Mouse (Mus musculus): Measurements from ENCODE around the gene Znrf1.

Znrf1 gene

DNA sequence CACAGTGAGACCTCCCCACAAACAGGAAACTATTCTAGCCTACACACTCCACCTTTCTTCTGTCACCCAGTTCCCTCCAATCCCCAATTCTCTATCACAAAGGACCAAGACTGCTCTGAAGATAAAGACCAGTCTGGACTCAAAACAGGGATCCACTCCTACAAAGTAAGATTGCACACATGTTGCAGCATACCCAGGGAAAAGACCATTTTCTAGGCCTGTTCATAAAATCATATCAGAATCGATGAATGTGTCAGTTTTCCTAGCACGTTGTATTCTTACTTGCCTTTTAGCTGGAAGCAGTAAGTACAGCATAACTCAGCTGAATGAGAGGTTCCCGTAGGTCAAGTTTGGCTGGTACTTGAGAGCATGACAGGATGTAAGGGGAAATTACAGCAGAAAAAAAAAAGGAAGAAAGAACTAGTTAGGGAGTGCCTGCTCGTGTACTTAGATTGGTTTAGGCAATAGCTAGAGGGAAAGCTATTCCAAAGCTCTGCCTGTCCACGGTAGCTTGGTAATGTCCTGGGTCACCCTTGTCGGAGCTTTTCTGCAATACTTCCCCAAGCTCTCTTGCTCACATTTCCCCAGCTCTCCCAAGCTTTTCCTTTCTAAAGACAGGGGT lies 9.4 kb upstream of the Znrf1 start:
- CTCF ChIA-PET, result interaction anchor here in 2 of 4 experiments (0.6 to 0.7 kb wide), 2 partner anchors 10 to 14 kb away, joined by 3 read pairs; no protein-coding TSS in a partner anchor
- POLR2A ChIA-PET, result interaction anchor here in 3 of 4 experiments (0.5 to 2.1 kb wide), 6 partner anchors 10 to 382 kb away, joined by 3 to 7 read pairs (median 4); partner anchors contain the start of gene Znrf1 (in 2 of the 3)

DNA sequence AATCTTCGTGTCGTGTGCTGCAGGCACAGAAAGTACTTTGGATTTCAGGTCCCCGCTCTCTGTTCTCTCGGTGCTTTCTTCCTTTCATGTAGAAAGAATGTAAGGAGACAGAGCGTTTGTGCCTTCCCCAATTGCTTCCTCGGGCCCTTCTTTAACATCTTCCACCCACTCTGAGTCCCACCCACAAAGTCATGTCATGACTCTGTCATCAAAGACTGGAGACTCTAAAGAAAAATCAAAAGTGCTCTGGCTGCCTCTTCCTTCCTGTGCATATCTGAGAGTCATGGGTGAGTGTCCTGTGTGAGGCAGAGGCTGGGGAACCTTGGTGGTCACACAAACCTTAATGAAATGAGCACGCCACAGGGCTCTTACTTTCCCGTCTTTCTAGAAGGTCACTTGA lies 8.7 kb upstream of the Znrf1 start:
- ChIA-PET POLR2A (interaction anchor here in 2 of 4 experiments (0.5 to 2.1 kb wide), 6 partner anchors 9 to 382 kb away, joined by 3 to 7 read pairs (median 4); partner anchors contain the start of gene Znrf1 (in 2 of the 2)), CTCF (interaction anchor here in 2 of 4 experiments (0.7 kb wide), 2 partner anchors 9 to 469 kb away, joined by 3 read pairs; no protein-coding TSS in a partner anchor)

DNA sequence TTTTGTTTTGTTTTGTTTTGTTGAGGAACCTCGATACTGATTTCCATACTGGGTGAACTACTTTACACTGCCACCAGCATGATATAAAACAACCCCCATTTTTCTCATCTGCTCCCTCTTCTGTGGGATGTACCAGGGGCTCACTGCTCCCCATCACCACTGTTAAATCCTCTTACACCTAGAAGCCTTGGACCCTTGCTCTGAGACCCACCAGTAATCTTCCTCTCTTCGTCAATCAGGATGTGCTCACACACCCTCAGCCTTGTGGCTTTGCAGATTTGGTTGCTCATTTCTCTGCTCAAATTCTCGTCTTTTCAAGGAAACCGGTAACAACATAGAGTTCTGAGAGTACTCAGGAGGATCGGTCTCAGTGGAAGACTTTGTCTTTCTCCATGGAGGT lies 7.8 kb upstream of the Znrf1 start:
- ChIA-PET CTCF (interaction anchor here in 1 of 4 experiments (0.7 kb wide), 1 partner anchor 468 kb away, joined by 3 read pairs; no protein-coding TSS in a partner anchor), POLR2A (interaction anchor here in 1 of 4 experiments (1.0 to 2.1 kb wide), 3 partner anchors 8 to 52 kb away, joined by 3 to 7 read pairs (median 3); partner anchors contain the start of gene Znrf1)

DNA sequence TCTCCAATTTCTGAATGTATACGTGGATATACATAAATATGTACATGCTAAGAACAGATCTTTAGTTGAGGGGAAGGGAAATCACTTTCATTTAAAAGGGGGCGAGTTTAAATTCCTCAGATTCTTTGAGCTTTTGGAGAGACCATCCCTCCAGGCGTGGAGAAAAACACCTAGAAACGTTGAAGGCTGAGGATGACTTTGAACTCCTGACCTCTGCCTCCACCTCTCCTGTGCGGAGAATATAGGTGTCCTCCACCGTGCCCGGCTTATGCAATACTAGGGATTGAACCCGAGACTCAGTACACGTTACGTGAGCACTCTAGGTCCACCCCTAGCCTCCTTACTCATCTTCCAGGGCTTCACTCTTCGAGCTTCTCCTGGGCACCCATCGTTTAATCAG lies 4.7 kb upstream of the Znrf1 start:
- POLR2A ChIA-PET, result interaction anchor here (0.5 to 1.9 kb wide), 10 partner anchors 9 to 330 kb away, joined by 3 to 10 read pairs (median 3); partner anchors contain the start of gene Wdr59 (in 3 of the 4)
- CTCF ChIA-PET, result interaction anchor here in 2 of 4 experiments (0.7 to 1.0 kb wide), 2 partner anchors 112 to 175 kb away, joined by 3 read pairs; partner anchors contain the start of gene Zfp1 (in 1 of the 2)

DNA sequence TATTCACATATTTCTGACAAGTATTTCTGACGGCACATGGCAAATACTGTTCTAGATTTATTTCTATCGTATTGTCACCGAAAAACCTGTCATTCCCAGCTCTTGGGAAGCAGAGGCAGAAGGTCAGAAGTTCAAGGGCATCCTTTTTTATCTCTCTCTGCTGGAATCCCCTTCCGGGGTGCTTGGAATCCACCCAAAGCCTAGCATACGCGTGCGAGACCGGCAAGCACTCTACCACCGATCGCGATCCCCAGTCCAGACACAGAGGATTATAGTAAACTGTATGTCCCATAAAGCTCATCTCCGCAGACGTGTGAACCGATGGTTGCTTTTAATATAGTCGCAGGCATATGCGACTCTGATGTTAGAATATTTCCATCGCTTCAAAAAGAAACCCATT lies 4.3 kb upstream of the Znrf1 start:
- CTCF ChIA-PET, result interaction anchor here in 1 of 4 experiments (0.5 kb wide), 1 partner anchor 55 kb away, joined by 6 read pairs; no protein-coding TSS in a partner anchor
- POLR2A ChIA-PET, result interaction anchor here (0.8 to 1.9 kb wide), 10 partner anchors 10 to 144 kb away, joined by 3 to 10 read pairs (median 3); partner anchors contain the start of gene Wdr59 (in 3 of the 4)

DNA sequence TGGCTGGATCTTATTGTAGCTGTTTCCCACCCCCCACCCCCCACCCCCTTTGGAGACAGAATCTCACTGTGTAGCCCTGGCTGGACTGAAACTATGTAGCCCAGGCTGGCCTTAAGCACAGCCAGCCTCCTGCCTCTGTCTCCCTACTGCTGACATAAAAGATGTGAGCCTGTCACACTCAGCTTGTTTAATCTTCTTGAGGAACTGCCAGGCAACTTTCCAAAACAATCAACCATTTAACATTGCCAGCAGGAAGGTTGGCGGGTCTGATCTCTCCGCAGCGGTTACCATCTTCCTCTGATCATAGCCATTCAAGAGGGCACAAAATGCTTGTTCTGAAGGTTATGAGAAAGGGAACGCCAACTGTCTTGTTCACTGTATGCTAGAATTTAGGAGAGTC lies 2.4 kb upstream of the Znrf1 start:
- ChIA-PET POLR2A (interaction anchor here in 2 of 4 experiments (0.6 to 1.0 kb wide), 2 partner anchors 14 to 15 kb away, joined by 3 read pairs; no protein-coding TSS in a partner anchor), CTCF (interaction anchor here in 1 of 4 experiments (0.6 kb wide), 1 partner anchor 147 kb away, joined by 3 read pairs; no protein-coding TSS in a partner anchor)

DNA sequence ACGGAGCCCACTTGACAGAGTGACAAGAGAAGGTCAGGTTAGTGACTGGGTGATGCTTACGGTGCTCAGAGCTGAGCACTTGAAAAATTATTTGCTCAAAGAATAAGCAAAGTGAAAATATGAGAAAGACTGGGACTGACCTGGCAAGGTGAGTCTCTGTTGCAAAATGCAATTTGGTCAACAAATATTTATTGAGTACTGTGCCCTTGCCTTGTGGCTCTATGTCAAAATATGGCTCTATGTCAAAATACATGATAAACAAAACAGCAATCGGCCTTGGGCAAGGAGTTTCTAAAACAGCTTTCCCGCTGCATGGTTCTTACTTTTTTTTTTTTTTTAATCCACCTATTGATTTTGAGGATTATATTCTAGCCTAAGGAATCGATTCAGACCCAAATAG lies 406 bp upstream of the Znrf1 start:
- ChIA-PET CTCF (interaction anchor here (0.5 to 1.5 kb wide), 26 partner anchors 10 to 1627 kb away, joined by 3 to 11 read pairs (median 4); partner anchors contain the start of gene Wdr59 (in 1 of the 4)), POLR2A (interaction anchor here (0.6 to 3.5 kb wide), 27 partner anchors 8 to 503 kb away, joined by 3 to 20 read pairs (median 4); partner anchors contain the start of genes Wdr59 (in 3 of the 4), Aars (in 1 of the 4), Ctrb1 (in 1 of the 4) and Zfp1 (in 1 of the 4))

DNA sequence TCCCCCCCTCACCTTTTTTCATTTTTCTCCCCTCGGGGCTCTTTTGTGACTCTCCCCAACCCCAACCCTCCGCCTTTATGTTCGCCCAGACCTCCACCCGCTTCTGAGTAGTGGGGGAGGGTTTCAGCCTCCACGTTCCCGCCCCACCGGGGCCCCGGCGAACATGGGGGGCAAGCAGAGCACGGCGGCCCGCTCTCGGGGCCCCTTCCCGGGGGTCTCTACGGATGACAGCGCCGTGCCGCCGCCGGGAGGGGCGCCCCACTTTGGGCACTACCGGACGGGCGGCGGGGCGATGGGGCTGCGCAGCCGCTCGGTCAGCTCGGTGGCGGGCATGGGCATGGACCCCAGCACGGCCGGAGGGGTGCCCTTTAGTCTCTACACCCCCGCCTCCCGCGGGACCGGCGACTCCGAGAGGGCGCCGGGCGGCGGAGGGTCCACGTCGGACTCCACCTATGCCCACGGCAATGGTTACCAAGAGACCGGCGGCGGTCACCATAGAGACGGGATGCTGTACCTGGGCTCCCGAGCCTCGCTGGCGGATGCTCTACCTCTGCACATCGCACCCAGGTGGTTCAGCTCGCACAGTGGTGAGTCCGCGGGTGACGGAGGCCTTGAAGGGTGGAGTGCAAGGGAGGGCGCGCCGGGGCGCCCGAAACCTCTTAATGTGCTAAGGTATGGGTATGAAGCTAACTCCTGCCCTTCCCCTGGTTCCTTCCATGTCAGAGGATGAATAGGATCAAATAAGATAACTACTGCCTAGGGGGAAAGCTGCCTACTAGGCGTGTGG lies 1.3 kb downstream of the Znrf1 start:
- POLR2A ChIA-PET, result interaction anchor here in 3 of 4 experiments (0.6 to 3.5 kb wide), 7 partner anchors 10 to 89 kb away, joined by 3 to 20 read pairs (median 4); partner anchors contain the start of gene Wdr59 (in 1 of the 3)
- CTCF ChIA-PET, result interaction anchor here in 1 of 4 experiments (0.6 kb wide), 1 partner anchor 10 kb away, joined by 3 read pairs; no protein-coding TSS in a partner anchor

DNA sequence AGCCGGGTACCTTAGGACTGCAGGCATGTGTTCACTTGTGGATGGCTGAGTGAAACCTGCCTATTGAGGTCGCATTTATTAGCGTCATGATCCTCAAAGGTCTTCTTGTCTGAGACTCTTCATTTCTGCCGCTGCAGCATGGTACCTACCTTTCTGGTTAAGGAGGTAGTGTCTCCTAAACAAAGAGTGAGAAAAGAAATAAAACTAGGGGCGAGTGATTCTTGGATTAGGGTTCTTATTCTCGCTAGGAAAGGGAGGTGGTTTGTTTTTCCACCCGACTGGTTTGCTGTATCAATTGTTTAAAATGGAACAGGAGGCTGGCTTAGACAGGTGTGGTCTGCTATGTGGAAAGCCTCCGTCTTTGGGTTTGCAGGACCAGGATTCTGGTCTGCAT lies 1.9 kb downstream of the Znrf1 start:
- ChIA-PET CTCF (no interaction called here), POLR2A (interaction anchor here in 2 of 4 experiments (0.6 to 3.5 kb wide), 4 partner anchors 9 to 90 kb away, joined by 3 to 20 read pairs (median 4); no protein-coding TSS in a partner anchor)

DNA sequence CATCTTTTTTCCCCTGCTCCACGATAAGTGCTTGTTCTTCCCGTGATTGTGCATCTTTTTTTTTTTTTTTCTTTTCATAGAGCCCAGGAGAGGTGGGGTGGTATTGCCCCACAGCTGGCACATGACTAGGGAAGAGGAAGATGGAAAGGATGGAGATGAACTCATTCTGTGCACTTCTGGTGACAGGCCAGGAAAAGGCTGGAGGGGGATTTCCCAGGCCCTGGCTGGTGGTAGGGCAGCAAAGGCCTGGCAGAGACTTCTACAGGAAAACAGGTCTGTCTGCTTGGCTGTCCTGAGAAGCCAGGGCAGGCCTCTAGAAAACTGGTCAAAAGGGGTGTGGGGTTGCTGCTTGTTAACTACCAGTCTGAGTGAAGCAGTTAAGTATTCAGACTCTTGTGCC lies 2.3 kb downstream of the Znrf1 start:
- CTCF ChIA-PET, result no interaction called here
- POLR2A ChIA-PET, result interaction anchor here in 2 of 4 experiments (0.6 to 3.5 kb wide), 3 partner anchors 9 to 27 kb away, joined by 3 to 20 read pairs (median 4); no protein-coding TSS in a partner anchor

DNA sequence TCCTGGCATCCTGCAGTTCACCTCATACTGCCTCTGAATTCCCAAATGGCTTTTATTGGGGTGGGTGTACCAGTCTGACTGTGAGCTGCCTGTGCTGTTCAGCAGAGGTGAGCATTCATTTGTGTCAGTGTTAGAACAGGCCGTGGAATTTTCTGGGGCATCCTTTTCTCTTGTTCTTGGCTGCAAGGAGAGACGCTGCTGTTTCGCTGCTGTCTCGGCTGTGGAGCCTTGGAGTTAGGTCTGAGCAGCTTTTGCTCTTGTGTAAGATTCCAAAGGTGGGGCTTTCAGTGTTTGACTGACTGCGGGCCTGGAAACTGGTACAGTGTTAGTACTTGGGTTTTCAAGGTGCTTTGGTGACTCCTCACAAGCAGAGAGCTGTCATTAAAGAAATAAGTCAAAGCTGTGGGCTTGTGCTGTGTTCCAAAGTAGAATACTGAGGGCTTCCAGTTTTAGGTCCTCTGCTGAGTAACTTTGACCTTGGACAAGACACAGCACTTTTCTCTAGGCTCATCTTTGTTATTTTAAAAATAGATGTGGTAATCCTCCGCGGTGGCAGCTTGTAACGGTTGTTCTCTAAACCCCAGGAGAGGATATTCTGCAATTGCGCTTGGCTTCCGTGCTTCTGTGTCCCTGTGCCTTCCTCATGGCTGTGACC lies 3.7 kb downstream of the Znrf1 start:
- ChIA-PET POLR2A (interaction anchor here in 3 of 4 experiments (0.6 to 1.5 kb wide), 12 partner anchors 8 to 883 kb away, joined by 3 to 7 read pairs (median 4); partner anchors contain the start of genes Adat1 (in 1 of the 3), Wdr59 (in 1 of the 3) and Zfp1 (in 1 of the 3)), CTCF (interaction anchor here in 3 of 4 experiments (0.6 to 0.7 kb wide), 4 partner anchors 27 to 248 kb away, joined by 3 to 12 read pairs (median 8); no protein-coding TSS in a partner anchor)

DNA sequence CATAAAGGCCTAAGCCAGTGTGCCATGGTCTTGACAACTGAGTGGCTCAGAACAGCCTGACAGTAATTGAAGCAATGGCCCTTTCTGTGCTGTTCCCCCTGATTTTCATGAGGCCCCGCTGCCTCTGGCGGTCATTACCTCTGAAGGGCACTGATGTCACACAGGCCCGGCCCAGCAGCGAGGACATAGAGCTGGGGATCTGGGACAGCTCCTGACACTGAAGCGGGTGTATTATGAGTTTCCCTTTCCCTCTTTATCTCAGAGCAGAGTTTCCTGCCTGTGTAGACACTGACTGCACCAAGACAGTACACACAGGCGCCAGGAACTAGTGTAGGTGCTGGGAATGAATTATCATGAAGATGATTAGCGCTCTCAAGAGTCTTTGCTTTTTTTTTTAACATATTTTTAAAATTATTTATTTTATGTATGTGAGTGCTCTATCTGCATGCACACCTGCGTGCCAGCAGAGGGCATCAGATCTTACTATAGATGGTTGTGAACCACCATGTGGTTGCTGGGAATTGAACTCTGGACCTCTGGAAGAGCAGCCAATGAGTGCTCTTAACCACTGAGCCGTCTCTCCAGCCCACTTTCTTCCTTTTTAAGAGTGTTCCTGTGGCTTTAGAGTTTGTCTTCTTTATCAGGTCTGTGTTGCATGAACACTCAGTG lies 7.9 kb downstream of the Znrf1 start:
- ChIA-PET CTCF (interaction anchor here in 1 of 4 experiments (0.7 kb wide), 1 partner anchor 43 kb away, joined by 3 read pairs; no protein-coding TSS in a partner anchor), POLR2A (interaction anchor here in 1 of 4 experiments (1.0 to 1.4 kb wide), 4 partner anchors 12 to 81 kb away, joined by 3 to 4 read pairs (median 3); no protein-coding TSS in a partner anchor)

DNA sequence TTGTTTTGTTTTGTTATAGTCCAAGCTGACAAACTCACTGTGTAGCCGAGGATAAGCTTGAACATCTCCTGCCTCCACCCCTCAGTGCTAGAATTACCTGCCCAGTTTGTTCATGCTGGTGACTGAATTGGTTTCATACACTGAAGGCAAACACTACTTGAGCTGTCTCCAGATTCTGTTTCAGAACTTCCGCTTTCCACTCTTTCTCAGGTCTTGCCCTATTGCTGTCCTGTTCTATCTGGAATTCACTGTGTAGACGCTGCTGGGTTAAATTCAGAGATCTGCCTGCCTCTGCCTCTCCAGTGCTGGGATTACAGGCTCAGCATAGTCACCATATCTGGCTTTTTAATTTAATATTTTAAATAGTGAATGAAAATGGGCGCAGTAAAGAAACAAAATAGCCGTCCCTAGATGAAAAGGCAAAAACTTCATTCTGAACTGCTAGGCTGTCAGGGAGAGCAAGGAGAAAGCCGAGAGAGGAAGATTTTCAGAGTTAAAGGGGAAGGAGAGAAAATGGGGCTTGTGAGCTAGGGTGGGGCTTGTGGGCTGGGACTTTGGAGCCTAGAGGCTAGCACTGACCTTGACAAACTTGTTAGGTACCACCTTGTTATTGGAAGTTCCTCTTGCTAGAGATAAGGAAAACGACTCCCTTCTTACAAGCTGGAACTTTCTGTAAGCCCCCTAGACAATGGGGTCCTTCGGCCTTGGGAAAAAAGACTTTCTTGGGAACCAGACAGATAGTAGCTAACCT lies 9.7 kb downstream of the Znrf1 start:
- CTCF ChIA-PET, result interaction anchor here in 1 of 4 experiments (0.6 to 0.8 kb wide), 2 partner anchors 10 to 123 kb away, joined by 3 read pairs; partner anchors contain the start of gene Znrf1
- POLR2A ChIA-PET, result interaction anchor here in 2 of 4 experiments (0.8 to 3.7 kb wide), 9 partner anchors 8 to 97 kb away, joined by 3 to 20 read pairs (median 3); partner anchors contain the start of genes Zfp1 (in 1 of the 2) and Znrf1 (in 1 of the 2)

DNA sequence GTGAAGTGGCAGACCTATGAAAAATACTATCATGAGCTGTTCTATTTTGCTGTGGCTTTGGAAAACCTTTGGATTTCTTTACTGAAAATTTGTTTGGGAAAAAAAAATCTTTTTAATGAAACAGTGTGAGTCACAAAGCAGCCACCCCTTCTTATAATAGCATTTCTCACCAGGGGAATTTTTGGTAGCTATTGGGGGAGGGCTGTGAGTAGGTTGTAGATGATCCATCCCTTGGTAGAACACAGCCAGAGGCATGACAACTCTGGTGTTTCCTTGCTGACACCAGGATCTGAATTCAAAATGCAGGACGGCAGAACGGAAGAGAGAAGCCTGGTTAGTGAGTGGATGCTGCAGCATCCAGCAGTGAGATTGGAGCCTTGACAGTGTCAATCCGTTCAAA lies 11.2 kb downstream of the Znrf1 start:
- CTCF ChIA-PET, result interaction anchor here in 2 of 4 experiments (0.6 to 1.0 kb wide), 2 partner anchors 11 to 18 kb away, joined by 3 to 7 read pairs; partner anchors contain the start of gene Znrf1 (in 1 of the 2)
- POLR2A ChIA-PET, result interaction anchor here in 2 of 4 experiments (0.8 to 3.7 kb wide), 9 partner anchors 8 to 97 kb away, joined by 3 to 20 read pairs (median 3); partner anchors contain the start of genes Zfp1 (in 2 of the 2) and Znrf1 (in 1 of the 2)

DNA sequence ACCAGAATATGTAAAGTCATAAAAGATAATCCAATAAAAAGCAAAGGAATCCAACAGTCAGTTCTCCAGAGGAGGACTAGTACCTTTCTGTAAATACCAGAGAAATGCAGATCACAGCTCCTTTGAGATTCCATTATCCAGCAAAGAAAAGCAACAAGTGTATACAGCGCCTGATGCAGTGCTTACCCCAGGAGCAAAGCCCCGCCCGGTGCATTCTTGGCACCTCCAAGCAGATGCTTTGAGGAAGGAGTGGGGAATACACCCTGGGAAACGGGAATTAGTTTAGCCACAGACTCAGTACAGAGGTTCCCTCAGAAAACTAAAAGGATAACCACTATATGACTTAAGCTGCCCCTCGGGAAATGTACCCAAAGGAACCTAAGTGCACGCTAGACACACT lies 12.3 kb downstream of the Znrf1 start:
- CTCF ChIA-PET, result interaction anchor here in 1 of 4 experiments (1.0 kb wide), 1 partner anchor 12 kb away, joined by 3 read pairs; the partner anchor contains the start of gene Znrf1

More for the DNA sequence above, 12.3 kb downstream of the Znrf1 start:
- POLR2A ChIA-PET, result interaction anchor here in 2 of 4 experiments (0.6 to 3.7 kb wide), 11 partner anchors 9 to 95 kb away, joined by 3 to 20 read pairs (median 3); partner anchors contain the start of genes Wdr59 (in 2 of the 2), Zfp1 (in 1 of the 2) and Znrf1 (in 1 of the 2)

Measured in embryonic stem cell, embryonic (primary cell).